Mouse (Mus musculus): ENCODE measurements around the gene Gm28372. TPM values are rescaled to one million over a fixed set of nuclear protein-coding genes. Genes with fewer than 3 reads are reported as not detected.

Gene Gm28372
- total RNA-seq, 1 experiment from 2014 or later = not detected

GRCm38 (mm10) chr2:130451086-130451726 lies 46.2 kb downstream of the Gm28372 start:
- no peak for DNase-seq

GRCm38 (mm10) chr2:130451727-130452090 lies 46.7 kb downstream of the Gm28372 start:
- DNase-seq = no peak

GRCm38 (mm10) chr2:130452266-130452665 lies 47.2 kb downstream of the Gm28372 start:
- DNase-seq = no peak

- DNase-seq = no peak
Observed at GRCm38 (mm10) chr2:130453421-130453820, 48.4 kb downstream of the Gm28372 start.

GRCm38 (mm10) chr2:130454748-130455370 lies 49.8 kb downstream of the Gm28372 start:
- DNase-seq = peak; percentile 23

Other genes starting within 250 kb of the Gm28372 start
- 175 and 178 TPM in 2 replicates for gene Snrpb, start 225.8 kb upstream of the Gm28372 start, total RNA-seq (2021)
- not detected in 2 replicates for gene Tmc2, start 210.0 kb upstream of the Gm28372 start, total RNA-seq (2021)
- 104 and 124 TPM in 2 replicates for gene Nop56, start 130.8 kb upstream of the Gm28372 start, total RNA-seq (2021)
- 319 and 388 TPM in 2 replicates for gene Idh3b, start 120.7 kb upstream of the Gm28372 start, total RNA-seq (2021)
- gene Ebf4, start 110.1 kb upstream of the Gm28372 start, total RNA-seq (2021) = 5.0 and 5.3 TPM in 2 replicates
- gene Cpxm1, start 7.7 kb upstream of the Gm28372 start, total RNA-seq (2021) = 3.5 and 4.2 TPM in 2 replicates
- gene 1700020A23Rik, start within 50 bp of the Gm28372 start, total RNA-seq (2021) = not detected in 2 replicates
- not detected in 2 replicates for gene Tmem239, start 1.2 kb downstream of the Gm28372 start, total RNA-seq (2021)
- 80.9 and 81.9 TPM in 2 replicates for gene Vps16, start 19.1 kb downstream of the Gm28372 start, total RNA-seq (2021)
- gene Pced1a, start 19.5 kb downstream of the Gm28372 start, total RNA-seq (2021) = 18.9 and 19.9 TPM in 2 replicates
- gene Ptpra, start 45.0 kb downstream of the Gm28372 start, total RNA-seq (2021) = 115 and 144 TPM in 2 replicates
- gene Mrps26, start 158.5 kb downstream of the Gm28372 start, total RNA-seq (2021) = 61.9 and 64.5 TPM in 2 replicates
- not detected in 2 replicates for gene Oxt, start 170.9 kb downstream of the Gm28372 start, total RNA-seq (2021)
- gene Avp, start 177.3 kb downstream of the Gm28372 start, total RNA-seq (2021) = not detected in 2 replicates
- 8.9 and 14.0 TPM in 2 replicates for gene Fastkd5, start 224.8 kb downstream of the Gm28372 start, total RNA-seq (2021)
- 7.5 and 7.9 TPM in 2 replicates for gene Ubox5, start 224.8 kb downstream of the Gm28372 start, total RNA-seq (2021)
- gene Lzts3, start 237.6 kb downstream of the Gm28372 start, total RNA-seq (2021) = 16.8 and 19.5 TPM in 2 replicates

Measured in adrenal gland, postnatal 25 days (tissue).